Mouse (Mus musculus) ES-E14 (cell line): Measurements from ENCODE around the gene Pcyt2.

Source experiments
- CHD2 ChIP-seq: IDR thresholded peaks from 2 replicates; pipeline ENCODE4 v1.6.1; 2014; ENCODE audit warnings: mild to moderate bottlenecking, low read depth, low read length, inconsistent platforms
- HCFC1 ChIP-seq: IDR thresholded peaks from 2 replicates; pipeline ENCODE4 v1.6.1; 2012; ENCODE audit warnings: low read length, inconsistent platforms, borderline replicate concordance; ENCODE audit not compliant: insufficient read depth
- MAFK ChIP-seq: IDR thresholded peaks from 2 replicates; pipeline ENCODE4 v1.6.1; 2014; ENCODE audit warnings: mild to moderate bottlenecking, low read depth, low read length, inconsistent platforms; ENCODE audit not compliant: insufficient read depth
- ZC3H11A ChIP-seq: IDR thresholded peaks from 2 replicates; pipeline ENCODE4 v1.6.1; 2012; ENCODE audit warnings: low read depth, mild to moderate bottlenecking, inconsistent platforms, low read length, borderline replicate concordance
- ZNF384 ChIP-seq: IDR thresholded peaks from 2 replicates; pipeline ENCODE4 v1.6.1; 2012; ENCODE audit warnings: low read depth, low read length, inconsistent platforms

DNA sequence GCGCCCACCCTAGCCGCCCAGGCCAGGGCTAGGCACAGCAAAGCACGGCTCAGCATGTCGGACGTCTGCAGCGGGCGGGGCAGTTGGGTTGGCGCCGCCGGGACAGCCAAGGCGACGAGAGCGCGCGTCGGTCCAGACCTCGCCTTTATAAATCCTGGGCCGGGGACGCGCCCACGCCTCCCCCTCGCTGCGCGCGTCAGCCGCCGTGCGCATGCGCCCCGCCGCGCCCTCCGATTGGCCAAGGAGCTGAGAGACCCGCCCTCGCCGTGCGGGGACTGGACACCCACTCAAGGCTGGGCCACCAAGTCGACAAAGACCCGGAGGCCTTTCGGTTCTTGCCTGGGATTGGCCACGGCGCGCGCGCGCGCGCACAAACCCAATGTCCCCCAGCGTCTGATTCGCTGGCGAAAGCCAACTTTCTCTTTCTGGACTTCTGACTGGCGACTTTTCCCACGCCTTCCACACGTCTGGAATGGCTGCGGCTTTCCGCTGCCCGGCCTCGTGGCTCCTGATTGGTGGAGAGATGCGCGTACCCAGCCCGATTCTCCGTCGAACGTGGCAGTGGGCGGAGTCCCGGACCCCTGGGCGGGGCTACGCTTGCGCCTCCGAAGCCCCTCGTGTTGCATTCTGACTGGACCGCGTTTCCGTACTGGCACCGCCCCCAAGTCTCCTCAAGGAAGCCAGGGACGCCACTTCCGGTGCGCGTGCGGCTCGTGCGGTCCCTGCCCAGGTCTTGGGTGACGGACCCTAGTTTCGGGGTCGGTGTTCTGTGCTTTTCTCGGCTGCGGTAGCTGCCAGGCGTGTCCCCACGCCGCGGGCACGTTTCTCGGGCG is 44.8 kb downstream of the Pcyt2 start, which contains the start of gene P4hb:
- TF ChIP-seq MAFK (no peak), ZC3H11A (no peak), ZNF384 (no peak), HCFC1 (0 out of 2 replicates have a peak, but pooled peaks have one; percentile 40), CHD2 (peak; percentile 60)
